Mouse (Mus musculus) E14TG2a.4 (cell line): ENCODE data around the gene Zhx3.

ENCODE experiments used
- CTCF ChIP-seq: conservative IDR thresholded peaks from 2 replicates; pipeline ENCODE4 v1.5.1; 2014; ENCODE audit warnings: low read length
- NANOG ChIP-seq: IDR thresholded peaks from 2 replicates; pipeline ENCODE4 v1.6.1; 2014; ENCODE audit warnings: borderline replicate concordance, low read length, mixed read lengths
- POU5F1 ChIP-seq: IDR thresholded peaks from 2 replicates; pipeline ENCODE4 v1.6.1; 2014; ENCODE audit warnings: low read length, borderline replicate concordance

DNA sequence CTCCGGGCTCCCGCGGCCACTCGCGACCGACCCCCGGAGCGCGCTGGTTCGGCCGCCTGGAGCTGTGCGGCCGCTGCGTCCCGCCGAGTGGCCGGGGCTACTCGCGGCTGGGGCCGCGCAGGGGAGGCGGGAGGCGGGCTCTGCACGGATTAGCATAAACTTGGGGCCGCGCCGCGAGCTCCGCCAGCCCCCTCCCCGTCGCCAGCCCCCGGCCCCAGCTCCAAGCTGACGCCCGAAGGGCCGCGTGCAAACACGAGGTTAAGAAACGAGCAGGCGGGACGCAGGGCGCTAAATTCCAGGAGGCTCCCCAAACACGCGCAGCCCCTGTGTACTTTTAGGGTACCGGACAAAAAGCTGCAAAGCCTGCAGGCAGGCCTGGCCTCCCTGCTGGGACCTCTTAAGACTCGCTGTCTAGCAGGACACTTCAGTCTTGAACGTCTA is 39.5 kb upstream of the Zhx3 start, which contains the start of gene Emilin3:
- TF ChIP-seq CTCF, result no peak
- TF ChIP-seq POU5F1, result no peak
- TF ChIP-seq NANOG, result no peak
